Mouse (Mus musculus) liver, postnatal 0 days (tissue): Measurements from ENCODE around the gene Pdxdc1.

ENCODE experiments used
- CTCF ChIP-seq: sonication (generic); IDR thresholded peaks from 2 replicates; pipeline ENCODE4 v1.5.1; 2016; ENCODE audit warnings: antibody characterized with exemption, low read depth
- EP300 ChIP-seq: IDR thresholded peaks from 2 replicates; pipeline ENCODE4 v1.6.1; 2016; ENCODE audit warnings: antibody characterized with exemption, low read depth, mild to moderate bottlenecking

- no peak for TF ChIP-seq CTCF
- TF ChIP-seq EP300, result no peak
These were observed 6.6 kb downstream of the Pdxdc1 start for GRCm38 (mm10) chr16:13896357-13896756.
